Mouse (Mus musculus) heart, embryonic 15.5 days (tissue): Measurements from ENCODE around the gene Hsd17b7. TPM values are rescaled to one million over a fixed set of nuclear protein-coding genes. Genes with fewer than 3 reads are reported as not detected.
A peak's percentile ranks its signal among the peaks of the same experiment; 100 is the strongest.

Experiments used
- ATAC-seq: fragments of 200-750 bp; cut with Nextera tagmentation; replicated peaks from 2 replicates; pipeline ENCODE4 v1.8.0; 2017; ENCODE audit warnings: low read depth, moderate TSS enrichment; ENCODE audit not compliant: insufficient number of reproducible peaks, insufficient read depth, low FRiP score
- H3K27ac ChIP-seq: fragments of 300-500 bp; sonication (generic); 2 replicates; pipeline ENCODE4 v1.5.1; 2015; ENCODE audit warnings: mild to moderate bottlenecking, inconsistent platforms
- H3K27me3 ChIP-seq: fragments of 300-500 bp; sonication (generic); 2 replicates; pipeline ENCODE4 v1.6.1; 2015; ENCODE audit warnings: inconsistent platforms
- H3K36me3 ChIP-seq: fragments of 300-500 bp; sonication (generic); 2 replicates; pipeline ENCODE4 v1.6.1; 2015; ENCODE audit warnings: mild to moderate bottlenecking, inconsistent platforms
- H3K4me1 ChIP-seq: fragments of 300-500 bp; sonication (generic); replicated peaks from 2 replicates; pipeline ENCODE4 v1.6.1; 2015; ENCODE audit warnings: inconsistent platforms
- H3K4me2 ChIP-seq: fragments of 300-500 bp; sonication (generic); 2 replicates; pipeline ENCODE4 v1.6.1; 2015; ENCODE audit warnings: inconsistent platforms, mild to moderate bottlenecking, moderate library complexity
- H3K4me3 ChIP-seq: fragments of 300-500 bp; sonication (generic); 2 replicates; pipeline ENCODE4 v1.5.1; 2015; ENCODE audit warnings: mild to moderate bottlenecking, inconsistent platforms
- H3K9ac ChIP-seq: fragments of 300-500 bp; sonication (generic); 2 replicates; pipeline ENCODE4 v1.6.1; 2015; ENCODE audit warnings: mild to moderate bottlenecking, inconsistent platforms
- H3K9me3 ChIP-seq: fragments of 300-500 bp; sonication (generic); replicated peaks from 2 replicates; pipeline ENCODE4 v1.6.1; 2016; ENCODE audit warnings: inconsistent platforms
- whole genome bisulfite sequencing: fragments of 180-500 bp; shearing (Covaris S2); methylation state at CpG from one replicate; pipeline ENCODE4 v1.1.7; 2015; ENCODE audit warnings: mixed read lengths; 5-methylcytosine and 5-hydroxymethylcytosine counted together
- polyA plus RNA-seq: library from polyadenylated mRNA; unstranded; fragments of >200 nt; fragmentation: Nextera tagmentation; extraction: Ambion mirVana; gene quantifications from 2 replicates; pipeline ENCODE4 v1.2.1, GENCODE M21; 2015

The Hsd17b7 gene
- polyA plus RNA-seq, 1 experiment from 2014 or later, result 18.1 TPM

DNA sequence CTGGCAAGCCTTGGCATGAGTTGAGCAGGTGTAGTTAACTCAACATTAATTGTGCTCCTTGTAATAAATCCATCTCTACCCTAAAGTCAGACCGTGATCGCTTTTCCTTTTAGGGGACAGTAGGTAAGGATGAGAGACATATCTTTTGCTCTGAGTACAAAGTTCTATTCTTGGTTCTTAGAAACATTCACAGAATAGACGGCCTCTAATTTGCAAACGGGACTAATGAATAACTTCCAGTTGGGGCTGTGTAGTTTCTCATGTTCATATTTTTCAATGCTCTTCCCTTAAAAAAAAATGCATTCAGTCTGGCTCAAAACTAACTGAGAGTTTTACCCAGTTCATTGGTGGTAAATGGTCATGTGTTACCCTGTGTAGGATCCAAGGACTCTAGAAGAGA is 1.9 kb upstream of the Hsd17b7 start:
- Histone ChIP-seq H3K9ac (no peak overlapping the region), H3K27me3 (no peaks in the 10 kb centered on the region), H3K9me3 (no peaks in the 10 kb centered on the region), H3K4me3 (no peak overlapping the region), H3K4me2 (no peak overlapping the region), H3K36me3 (0 out of 2 replicates have a peak, but pooled peaks cover 5% of the 10 kb centered on the region), H3K27ac (peak overlapping the region; percentile 67; the same call in 1 of the 2 replicates), H3K4me1 (peaks cover 29% of the 10 kb centered on the region)
- ATAC-seq, result no peak
- 83% methylated on average over 4 of the region's 4 CpGs for WGBS

DNA sequence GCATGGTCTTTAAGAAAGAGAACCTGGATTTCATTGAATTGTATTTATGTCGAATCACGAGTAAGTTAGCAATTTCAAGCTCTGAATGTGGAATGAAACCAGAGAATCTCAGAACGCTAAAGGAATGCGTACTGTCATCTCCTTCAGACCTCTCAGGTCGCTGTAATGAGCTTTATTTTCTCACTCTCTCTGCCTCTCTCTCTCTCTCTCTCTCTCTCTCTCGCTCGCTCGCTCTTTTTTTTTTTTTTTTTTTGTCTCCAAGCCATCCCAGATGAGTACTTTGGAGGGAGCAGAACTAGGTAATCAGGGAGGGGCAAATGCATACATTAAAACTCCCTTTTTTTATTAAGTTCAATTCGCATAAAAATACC is 460 bp upstream of the Hsd17b7 start:
- Histone ChIP-seq H3K9me3 (no peaks in the 10 kb centered on the region), H3K4me1 (peaks cover 29% of the 10 kb centered on the region), H3K36me3 (peaks cover 18% of the 10 kb centered on the region; the same call in 1 of the 2 replicates), H3K4me2 (peak overlapping the region; percentile 83), H3K4me3 (peak overlapping the region; percentile 73), H3K27ac (peak overlapping the region; percentile 90), H3K9ac (peak overlapping the region; percentile 50), H3K27me3 (no peaks in the 10 kb centered on the region)
- WGBS, result 1% methylated on average over 9 of the region's 9 CpGs
- ATAC-seq, result no peak

- no peak overlapping the region for H3K4me3 ChIP-seq
- ATAC-seq, result no peak
- 91% methylated on average over 10 of the region's 10 CpGs for WGBS
- H3K9me3 ChIP-seq, result no peaks in the 10 kb centered on the region
- H3K9ac ChIP-seq, result no peak overlapping the region
- peaks cover 46% of the 10 kb centered on the region for H3K36me3 ChIP-seq
- H3K4me1 ChIP-seq, result 0 out of 2 replicates have a peak, but pooled peaks cover 2% of the 10 kb centered on the region
- no peaks in the 10 kb centered on the region for H3K27me3 ChIP-seq
- no peak overlapping the region for H3K27ac ChIP-seq
- H3K4me2 ChIP-seq, result no peak overlapping the region
These were observed 15.9 kb downstream of the Hsd17b7 start for GRCm38 (mm10) chr1:169953106-169953505.

- Histone ChIP-seq H3K27me3 (no peaks in the 10 kb centered on the region), H3K9ac (no peak overlapping the region), H3K4me3 (no peak overlapping the region), H3K4me2 (no peak overlapping the region), H3K9me3 (no peaks in the 10 kb centered on the region), H3K27ac (no peak overlapping the region), H3K4me1 (0 out of 2 replicates have a peak, but pooled peaks cover 2% of the 10 kb centered on the region), H3K36me3 (peaks cover 44% of the 10 kb centered on the region)
- 95% methylated on average over 10 of the region's 10 CpGs for WGBS
- no peak for ATAC-seq
These were observed 16.4 kb downstream of the Hsd17b7 start for GRCm38 (mm10) chr1:169952636-169953035.

DNA sequence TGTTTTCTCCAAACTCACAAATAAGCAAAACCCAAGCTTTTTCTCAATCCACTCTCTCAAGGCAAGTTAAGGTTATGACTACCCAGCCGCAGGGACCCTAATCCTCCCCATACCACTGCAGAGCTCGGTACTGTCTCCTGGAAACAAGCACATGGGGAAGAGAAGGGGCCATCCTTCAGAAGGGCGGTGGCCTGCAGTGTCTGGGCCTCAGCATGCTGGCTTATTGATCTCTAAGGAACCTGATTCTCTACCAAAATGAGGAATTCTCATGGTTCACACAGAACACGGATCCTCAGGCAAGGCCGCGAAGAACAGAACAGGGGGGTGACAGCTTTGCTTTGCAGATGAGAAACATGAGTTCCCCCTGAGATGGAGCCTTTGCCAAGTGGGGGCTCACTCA is 17.5 kb downstream of the Hsd17b7 start:
- Histone ChIP-seq H3K27ac (no peak overlapping the region), H3K4me2 (no peak overlapping the region), H3K36me3 (peaks cover 40% of the 10 kb centered on the region), H3K4me1 (0 out of 2 replicates have a peak, but pooled peaks cover 2% of the 10 kb centered on the region), H3K4me3 (no peak overlapping the region), H3K27me3 (no peaks in the 10 kb centered on the region), H3K9ac (no peak overlapping the region), H3K9me3 (no peaks in the 10 kb centered on the region)
- no peak for ATAC-seq
- WGBS, result 92% methylated on average over 6 of the region's 6 CpGs

DNA sequence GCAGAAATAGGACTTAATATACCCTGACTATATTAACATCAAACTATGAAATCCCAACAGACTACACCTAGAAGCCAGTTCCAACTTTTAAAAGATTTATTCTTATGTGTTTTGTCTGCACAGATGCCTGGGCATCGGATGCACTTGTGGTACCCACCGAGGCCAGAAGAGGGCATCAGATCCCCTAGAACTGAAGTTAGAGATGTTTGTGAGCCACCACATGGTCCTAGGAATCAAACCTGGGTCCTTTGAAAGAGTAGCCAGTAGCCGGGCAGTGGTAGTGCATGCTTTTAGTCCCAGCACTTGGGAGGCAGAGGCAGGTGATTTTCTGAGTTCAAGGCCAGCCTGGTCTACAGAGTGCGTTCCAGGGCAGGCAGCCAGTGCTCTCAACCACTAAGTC is 18.4 kb downstream of the Hsd17b7 start:
- Histone ChIP-seq H3K27ac (no peak overlapping the region), H3K9me3 (no peaks in the 10 kb centered on the region), H3K4me3 (no peak overlapping the region), H3K4me2 (no peak overlapping the region), H3K27me3 (no peaks in the 10 kb centered on the region), H3K9ac (no peak overlapping the region), H3K4me1 (0 out of 2 replicates have a peak, but pooled peaks cover 2% of the 10 kb centered on the region), H3K36me3 (peaks cover 33% of the 10 kb centered on the region)
- ATAC-seq, result no peak
- 89% methylated on average over 4 of the region's 4 CpGs for WGBS

GRCm38 (mm10) chr1:169949981-169950380 is 19.1 kb downstream of the Hsd17b7 start:
- ATAC-seq, result no peak
- Histone ChIP-seq H3K36me3 (peaks cover 27% of the 10 kb centered on the region), H3K4me2 (0 out of 2 replicates have a peak overlapping the region, but pooled peaks have one; percentile 6), H3K9ac (no peak overlapping the region), H3K4me1 (0 out of 2 replicates have a peak, but pooled peaks cover 2% of the 10 kb centered on the region), H3K27ac (peak overlapping the region; percentile 42; the same call in 1 of the 2 replicates), H3K9me3 (no peaks in the 10 kb centered on the region), H3K4me3 (no peak overlapping the region), H3K27me3 (no peaks in the 10 kb centered on the region)
- 37% methylated on average over 7 of the region's 7 CpGs for WGBS

DNA sequence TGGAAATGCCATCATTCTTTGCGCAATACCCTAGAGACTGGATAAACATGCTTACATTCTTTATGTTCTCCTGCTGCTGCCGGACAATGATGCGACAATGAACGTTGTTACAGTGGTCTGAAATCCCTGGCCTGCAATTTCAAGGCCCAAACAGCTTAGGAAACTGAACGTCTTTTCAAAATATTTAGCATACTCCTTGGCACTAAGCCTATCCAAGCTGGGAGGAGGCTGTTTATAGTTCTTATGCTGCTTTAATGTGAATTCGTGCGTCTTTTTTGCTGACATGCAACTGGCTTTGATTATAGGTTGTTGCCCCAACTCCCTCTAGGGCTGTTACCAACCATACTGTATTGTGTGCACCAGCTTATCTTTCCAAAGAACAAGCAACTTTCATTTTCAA is 20.2 kb downstream of the Hsd17b7 start:
- no peaks in the 10 kb centered on the region for H3K27me3 ChIP-seq
- WGBS, result 67% methylated on average over 7 of the region's 7 CpGs
- no peak overlapping the region for H3K4me3 ChIP-seq
- no peak overlapping the region for H3K27ac ChIP-seq
- no peak overlapping the region for H3K4me2 ChIP-seq
- 0 out of 2 replicates have a peak, but pooled peaks cover 2% of the 10 kb centered on the region for H3K4me1 ChIP-seq
- no peak overlapping the region for H3K9ac ChIP-seq
- ATAC-seq, result no peak
- peaks cover 18% of the 10 kb centered on the region; the same call in 1 of the 2 replicates for H3K36me3 ChIP-seq
- no peaks in the 10 kb centered on the region for H3K9me3 ChIP-seq

GRCm38 (mm10) chr1:169948280-169948679 is 20.8 kb downstream of the Hsd17b7 start:
- Histone ChIP-seq H3K9me3 (no peaks in the 10 kb centered on the region), H3K9ac (no peak overlapping the region), H3K27ac (no peak overlapping the region), H3K27me3 (no peaks in the 10 kb centered on the region), H3K36me3 (peaks cover 14% of the 10 kb centered on the region; the same call in 1 of the 2 replicates), H3K4me3 (no peak overlapping the region), H3K4me1 (0 out of 2 replicates have a peak, but pooled peaks cover 2% of the 10 kb centered on the region), H3K4me2 (no peak overlapping the region)
- no peak for ATAC-seq
- 64% methylated on average over 7 of the region's 7 CpGs for WGBS

DNA sequence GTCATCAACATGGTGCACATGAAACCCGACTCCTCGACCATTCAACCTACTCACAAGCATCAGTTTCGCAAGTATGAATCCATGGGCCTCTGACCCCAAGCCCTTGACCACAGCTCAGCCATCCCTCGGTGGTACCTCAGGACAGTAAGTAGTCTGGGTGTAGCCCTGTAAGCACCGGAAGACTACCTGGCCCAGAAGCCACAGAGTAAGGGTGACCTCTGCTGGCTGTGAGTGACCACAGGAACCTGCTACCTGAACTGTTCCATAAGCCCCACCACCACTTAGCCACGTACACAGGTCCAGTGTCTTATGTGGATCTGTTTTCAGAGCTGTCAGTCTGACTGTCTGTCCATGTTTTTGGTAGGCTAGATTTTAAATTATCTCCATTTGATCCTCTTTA is 21.4 kb downstream of the Hsd17b7 start:
- Histone ChIP-seq H3K9me3 (no peaks in the 10 kb centered on the region), H3K4me1 (0 out of 2 replicates have a peak, but pooled peaks cover 2% of the 10 kb centered on the region), H3K4me2 (no peak overlapping the region), H3K27me3 (no peaks in the 10 kb centered on the region), H3K9ac (no peak overlapping the region), H3K27ac (no peak overlapping the region), H3K36me3 (peaks cover 9% of the 10 kb centered on the region; the same call in 1 of the 2 replicates), H3K4me3 (no peak overlapping the region)
- 74% methylated on average over 6 of the region's 6 CpGs for WGBS
- no peak for ATAC-seq

- no peaks in the 10 kb centered on the region for H3K27me3 ChIP-seq
- no peaks in the 10 kb centered on the region for H3K36me3 ChIP-seq
- WGBS, result 63% methylated on average over 3 of the region's 3 CpGs
- no peak overlapping the region for H3K9ac ChIP-seq
- H3K9me3 ChIP-seq, result no peaks in the 10 kb centered on the region
- H3K4me2 ChIP-seq, result no peak overlapping the region
- H3K4me3 ChIP-seq, result no peak overlapping the region
- H3K4me1 ChIP-seq, result 0 out of 2 replicates have a peak, but pooled peaks cover 2% of the 10 kb centered on the region
- H3K27ac ChIP-seq, result no peak overlapping the region
- no peak for ATAC-seq
These were observed 23.0 kb downstream of the Hsd17b7 start for GRCm38 (mm10) chr1:169946004-169946403.

- H3K27ac ChIP-seq, result no peak overlapping the region
- no peak overlapping the region for H3K4me2 ChIP-seq
- H3K9ac ChIP-seq, result no peak overlapping the region
- H3K9me3 ChIP-seq, result no peaks in the 10 kb centered on the region
- no peaks in the 10 kb centered on the region for H3K27me3 ChIP-seq
- WGBS, result 5% methylated on average over 2 of the region's 2 CpGs
- no peak overlapping the region for H3K4me3 ChIP-seq
- no peak for ATAC-seq
- no peaks in the 10 kb centered on the region for H3K36me3 ChIP-seq
- 0 out of 2 replicates have a peak, but pooled peaks cover 2% of the 10 kb centered on the region for H3K4me1 ChIP-seq
These were observed 29.7 kb downstream of the Hsd17b7 start for GRCm38 (mm10) chr1:169939345-169939744.
